Mouse (Mus musculus) layer of hippocampus, adult 9-10 months (tissue): ENCODE measurements around the gene Sord.
"Not testable (repeated sequence)": the region's sequence is repeated elsewhere in the genome, so short reads cannot be mapped to it uniquely, and the experiment has no call there.

Experiments
- DNase-seq: peaks from one replicate; pipeline ENCODE4 v3.0.0; 2022; ENCODE audit warnings: low spot score

Gene Sord

DNA sequence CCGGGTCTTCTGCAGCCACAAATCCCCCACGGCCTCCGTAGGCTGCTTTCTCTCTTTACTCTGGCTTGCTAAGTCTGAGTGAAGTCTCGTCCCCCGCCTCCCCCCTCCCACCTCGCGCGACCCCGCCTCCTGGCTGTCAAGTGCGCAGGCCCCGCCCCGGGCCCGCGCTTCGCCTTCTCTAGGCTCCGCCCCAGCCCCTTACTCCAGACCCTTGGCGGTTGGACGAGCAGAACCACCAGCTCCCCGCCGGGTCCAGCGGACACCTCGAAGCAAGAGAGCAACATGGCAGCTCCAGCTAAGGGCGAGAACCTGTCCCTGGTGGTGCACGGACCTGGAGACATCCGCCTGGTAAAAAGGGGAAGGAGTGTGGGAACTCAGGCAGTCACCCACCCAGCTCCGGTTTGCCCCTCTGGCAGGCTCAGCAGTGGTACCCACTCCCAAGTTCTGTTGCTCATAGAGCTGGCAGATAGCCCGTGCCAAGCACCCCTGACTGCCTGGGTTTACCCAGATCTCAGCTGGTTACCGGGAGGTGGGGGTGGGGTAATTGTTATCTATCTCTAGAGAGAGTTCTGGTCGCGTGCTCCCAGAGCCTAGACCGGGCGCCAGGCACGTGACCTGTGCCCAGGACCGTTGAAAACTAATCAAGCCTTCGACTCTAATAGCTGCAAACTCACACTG, at the start of gene Sord:
TSS of gene Sord (plus strand) at position 139 of the 678 bp plus-strand sequence.
- peak; percentile 52 for DNase-seq

DNA sequence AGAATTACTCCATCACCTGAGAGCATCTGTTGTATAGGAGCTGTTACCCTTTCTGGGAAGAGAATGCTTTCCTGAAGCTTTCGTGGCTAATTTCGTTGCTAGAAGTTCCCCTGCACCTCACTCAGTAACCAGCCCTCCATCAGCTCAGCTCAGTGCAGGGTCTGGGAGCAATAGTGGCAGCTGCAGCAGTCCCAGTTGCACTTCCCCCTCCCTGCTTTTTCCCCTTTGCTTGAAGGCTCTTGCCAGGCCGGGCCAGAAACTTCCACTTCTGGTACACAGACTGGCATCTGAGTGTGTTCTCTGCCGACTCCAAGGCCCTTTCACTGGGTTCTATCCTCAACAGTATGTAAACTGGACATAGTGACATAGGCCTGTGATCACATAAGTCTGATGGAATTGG, 49.5 kb upstream of the Sord start:
- no peak for DNase-seq

- DNase-seq: no peak
Measured at GRCm38 (mm10) chr2:122186106-122186505, 48.4 kb upstream of the Sord start, which contains the start of the genes Patl2 and Terb2. Gene Patl2 (minus strand): TSS chr2:122186189. Gene Terb2 (plus strand): TSS chr2:122186272.

DNA sequence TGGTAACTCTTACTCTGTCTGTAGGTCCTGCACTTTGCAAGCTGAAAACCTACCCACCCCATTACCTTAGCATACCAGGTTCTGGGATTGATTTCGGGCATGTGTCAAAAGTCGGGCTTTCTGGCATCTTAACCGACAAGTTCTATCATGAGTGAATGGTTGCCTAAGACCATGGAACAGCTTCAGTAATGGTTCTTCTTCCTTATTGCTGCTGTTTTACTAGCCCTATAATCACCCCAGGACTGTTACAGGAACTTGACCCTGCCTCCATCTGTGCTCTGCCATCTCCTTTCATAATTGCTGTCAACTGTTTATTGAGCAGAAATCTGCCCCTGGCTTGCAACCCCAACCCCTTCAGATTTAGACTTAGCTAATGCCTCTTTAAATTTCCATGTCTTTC, 47.8 kb upstream of the Sord start:
- DNase-seq: no peak

- no peak for DNase-seq
Measured at GRCm38 (mm10) chr2:122191849-122192248, 42.7 kb upstream of the Sord start.

- peak; percentile 35 for DNase-seq
Measured at GRCm38 (mm10) chr2:122194509-122194929, 40.0 kb upstream of the Sord start.

DNA sequence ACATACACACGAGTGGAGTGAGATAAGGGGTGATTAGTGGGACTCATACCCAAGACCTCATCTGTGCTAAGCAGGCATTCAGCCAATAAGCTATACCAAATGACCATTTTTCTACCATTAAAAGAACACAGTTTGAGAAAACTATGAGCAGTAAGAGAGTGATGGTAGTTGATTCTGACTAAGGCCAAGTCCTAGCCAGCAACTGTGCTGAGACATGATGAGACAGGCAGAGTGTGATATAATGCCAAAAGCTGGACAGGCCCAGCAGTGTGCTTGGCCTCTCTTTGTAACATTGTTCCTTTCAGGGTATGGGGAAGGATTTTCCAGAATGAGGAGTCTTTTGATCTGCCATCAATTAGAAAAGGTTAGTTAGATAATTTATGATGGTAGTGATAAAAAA, 33.0 kb upstream of the Sord start:
- DNase-seq: no peak

- DNase-seq: no peak
Measured at GRCm38 (mm10) chr2:122206440-122207107, 28.0 kb upstream of the Sord start.

DNA sequence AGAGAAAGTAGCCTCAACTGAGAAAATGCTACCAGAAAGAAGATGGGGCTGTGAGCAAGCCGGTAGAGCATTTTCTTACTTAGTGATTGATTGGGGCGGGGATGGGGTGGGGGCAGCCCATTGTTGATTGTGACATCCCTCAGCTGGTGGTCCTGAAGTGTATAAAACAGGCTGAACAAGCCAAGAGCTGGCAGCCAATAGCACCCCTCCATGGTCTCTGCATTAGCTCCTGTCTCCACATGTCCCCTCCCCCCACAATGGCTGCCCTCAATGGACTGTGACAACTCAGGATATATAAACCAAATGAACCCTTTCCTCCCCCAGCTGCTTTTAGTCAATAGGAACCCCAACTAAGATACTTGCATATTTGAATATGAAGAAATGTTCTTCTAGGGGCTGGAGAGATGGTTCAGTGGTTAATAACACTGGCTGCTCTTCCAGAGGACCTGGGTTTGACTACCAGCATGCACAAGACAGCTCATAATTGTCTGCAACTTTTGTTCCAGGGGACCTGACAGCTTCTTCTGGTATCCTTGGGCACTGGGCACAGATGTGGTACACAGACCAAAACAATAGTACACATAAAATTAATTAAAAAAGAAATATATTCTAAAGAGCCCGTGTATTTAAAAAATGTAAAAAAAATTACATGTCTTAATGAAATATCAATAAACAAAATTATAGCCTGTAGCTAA, 23.9 kb upstream of the Sord start:
- no peak for DNase-seq

DNA sequence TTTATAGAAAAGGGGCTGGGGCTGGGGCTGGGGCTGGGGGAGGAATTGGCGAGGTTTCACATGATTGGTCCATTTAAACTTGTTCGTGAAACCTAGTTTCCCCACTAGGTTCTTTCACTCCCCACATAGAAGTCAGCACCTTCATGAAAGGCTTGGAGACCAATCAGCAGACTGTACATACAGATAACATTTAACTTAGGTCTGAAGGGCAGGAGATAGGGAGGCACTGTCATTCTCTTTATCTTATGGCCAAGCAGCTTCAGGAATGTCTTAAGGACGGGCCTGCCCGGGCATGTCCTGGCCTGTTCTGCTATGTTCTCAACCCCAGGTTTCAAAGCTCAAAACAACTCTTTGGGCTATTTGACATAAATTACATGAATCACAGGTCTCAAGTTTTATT, 17.5 kb upstream of the Sord start:
- DNase-seq: not testable (repeated sequence)

DNA sequence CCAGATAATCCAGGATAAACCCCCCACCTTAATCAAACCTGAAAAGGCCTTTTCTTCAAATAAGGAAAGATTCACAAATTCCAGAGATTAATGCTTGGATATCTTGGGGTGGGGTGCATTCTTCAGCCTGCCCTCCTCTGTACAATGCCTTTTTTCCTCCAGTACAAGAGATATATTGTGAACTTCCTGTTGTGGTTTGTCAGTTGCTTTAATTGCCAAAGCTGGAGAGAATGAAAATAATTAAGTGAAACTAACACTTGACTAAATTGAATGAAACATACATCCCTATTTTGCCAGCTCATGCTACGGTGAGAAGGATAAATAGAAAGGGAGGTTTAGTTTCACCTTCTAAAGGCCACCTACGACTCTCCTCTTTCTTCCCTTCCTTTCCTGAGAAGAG, 16.3 kb upstream of the Sord start:
- DNase-seq: no peak

DNA sequence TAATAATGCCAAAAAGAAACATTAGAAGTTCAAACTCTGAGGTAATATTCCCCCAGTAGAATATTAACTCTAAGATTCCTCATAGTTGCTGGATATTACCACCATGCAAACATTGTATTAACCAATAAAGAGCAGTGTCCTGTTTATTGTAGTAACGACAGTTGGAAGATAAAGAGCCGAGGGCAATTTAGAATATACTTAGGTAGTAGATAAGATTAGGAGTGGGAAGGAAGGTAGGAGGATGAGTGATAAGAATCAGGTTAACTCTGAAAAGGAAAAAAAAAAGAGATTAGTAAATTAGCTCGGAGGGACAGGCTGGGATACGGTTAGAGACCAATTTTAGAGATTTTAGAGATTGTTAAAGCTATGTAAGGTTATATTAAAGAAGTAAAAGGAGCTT, 13.2 kb upstream of the Sord start:
- DNase-seq: no peak

DNA sequence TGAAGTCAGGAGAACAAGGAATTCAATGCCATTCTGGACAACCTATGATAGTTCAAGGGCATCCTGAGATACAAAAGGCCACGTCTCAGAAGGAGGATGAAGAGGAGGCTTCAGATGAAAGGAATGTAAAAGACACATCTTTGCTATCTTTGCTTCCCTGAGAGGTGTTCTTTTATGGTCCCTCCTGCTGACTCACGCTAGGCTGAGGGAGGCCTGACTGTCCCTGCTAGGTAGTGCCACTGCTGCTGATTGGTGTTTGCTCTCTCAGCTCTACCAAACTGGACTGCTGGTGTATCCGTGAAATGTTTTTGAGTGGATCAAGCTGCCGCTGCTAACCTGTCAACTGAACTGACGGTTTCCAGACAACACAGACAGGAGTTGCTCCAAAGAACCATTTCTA, 12.8 kb upstream of the Sord start:
- DNase-seq: no peak

GRCm38 (mm10) chr2:122222272-122222671, 12.3 kb upstream of the Sord start:
- no peak for DNase-seq

DNA sequence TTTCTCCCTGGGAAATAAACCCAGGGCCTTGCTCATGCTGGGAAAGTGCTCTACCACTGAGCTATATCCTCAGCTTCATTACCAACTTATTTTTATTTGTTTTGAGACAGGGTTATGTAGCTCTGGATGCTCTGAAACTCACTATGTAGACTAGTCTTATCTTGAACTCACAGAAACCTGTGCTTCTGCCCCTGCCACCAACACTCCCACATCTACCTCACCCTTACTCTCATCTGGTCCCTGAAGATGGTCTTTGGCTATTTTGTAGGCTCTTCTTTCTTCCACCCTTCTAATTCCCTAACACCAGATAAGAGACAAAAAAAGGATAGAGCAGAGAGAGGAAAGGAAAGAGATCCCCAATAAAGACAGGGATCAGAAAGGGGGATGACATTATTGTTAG, 10.9 kb upstream of the Sord start:
- no peak for DNase-seq

GRCm38 (mm10) chr2:122230395-122230794, 4.2 kb upstream of the Sord start:
- DNase-seq: no peak

DNA sequence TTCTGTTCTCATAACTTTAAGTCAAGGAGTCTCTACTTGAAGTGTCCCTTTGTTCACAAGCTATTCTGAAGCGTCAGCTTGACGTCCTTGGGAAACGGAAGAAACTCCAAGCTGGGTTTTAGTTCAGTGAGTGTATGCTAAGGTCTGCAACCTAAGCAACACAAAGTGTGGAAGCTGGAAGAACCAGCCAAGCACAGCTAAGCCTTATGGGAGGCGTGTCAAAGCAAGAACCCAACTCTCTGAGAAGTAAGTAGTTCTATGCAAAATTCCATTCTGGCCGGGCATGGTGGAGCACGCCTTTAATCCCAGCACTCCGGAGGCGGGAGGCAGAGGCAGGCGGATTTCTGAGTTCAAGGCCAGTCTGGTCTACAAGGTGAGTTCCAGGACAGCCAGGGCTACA, 2.9 kb upstream of the Sord start:
- DNase-seq: no peak

GRCm38 (mm10) chr2:122233341-122233740, 1.2 kb upstream of the Sord start:
- DNase-seq: no peak

DNA sequence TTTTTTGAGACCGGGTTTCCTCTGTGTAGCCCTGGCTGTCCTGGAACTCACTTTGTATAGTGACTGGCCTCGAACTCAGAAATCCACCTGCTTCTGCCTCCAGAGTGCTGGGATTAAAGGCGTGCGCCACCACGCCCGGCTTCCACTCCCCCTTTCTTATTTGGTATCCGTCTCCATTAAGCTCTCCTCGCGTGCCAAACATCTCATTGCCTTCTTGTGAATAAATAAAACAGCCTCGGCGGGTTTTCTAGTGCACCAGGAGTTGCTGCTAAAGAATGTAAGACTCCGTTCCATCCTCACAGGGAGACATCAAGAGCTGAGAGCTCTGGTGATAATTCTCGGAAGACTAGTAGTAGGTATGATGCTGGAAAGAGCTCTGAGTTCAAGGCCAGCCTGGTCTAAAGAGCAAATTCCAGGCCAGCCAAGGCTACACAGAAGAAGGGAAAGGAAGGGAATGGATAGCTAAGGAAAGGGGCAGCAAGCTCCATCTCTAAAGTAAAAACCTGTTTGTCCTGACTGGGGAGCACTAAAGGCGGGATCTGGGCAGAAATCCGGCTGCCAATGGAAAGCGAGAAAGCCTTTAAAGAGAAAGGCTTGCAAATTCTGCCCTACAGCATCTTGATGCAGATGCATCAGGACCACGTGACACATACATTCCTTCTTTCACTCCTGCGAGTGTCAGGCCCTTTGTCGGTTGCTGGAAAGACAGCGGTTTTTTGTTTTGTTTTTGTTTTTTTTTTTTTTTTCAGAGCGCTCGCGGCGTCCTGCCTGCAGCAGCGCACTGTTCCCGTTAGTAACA, 591 bp upstream of the Sord start:
- DNase-seq: peak; percentile 3

GRCm38 (mm10) chr2:122235425-122235824, 876 bp downstream of the Sord start:
- DNase-seq: no peak

- no peak for DNase-seq
Measured at GRCm38 (mm10) chr2:122236321-122236720, 1.8 kb downstream of the Sord start.

- no peak for DNase-seq
Measured at GRCm38 (mm10) chr2:122237891-122238470, 3.4 kb downstream of the Sord start.
